Mouse (Mus musculus): ENCODE measurements around the gene Gm9833. TPM values are rescaled to one million over a fixed set of nuclear protein-coding genes. Genes with fewer than 3 reads are reported as not detected.

The Gm9833 gene
- polyA plus RNA-seq, 1 experiment from 2014 or later, result 7.1 TPM

DNA sequence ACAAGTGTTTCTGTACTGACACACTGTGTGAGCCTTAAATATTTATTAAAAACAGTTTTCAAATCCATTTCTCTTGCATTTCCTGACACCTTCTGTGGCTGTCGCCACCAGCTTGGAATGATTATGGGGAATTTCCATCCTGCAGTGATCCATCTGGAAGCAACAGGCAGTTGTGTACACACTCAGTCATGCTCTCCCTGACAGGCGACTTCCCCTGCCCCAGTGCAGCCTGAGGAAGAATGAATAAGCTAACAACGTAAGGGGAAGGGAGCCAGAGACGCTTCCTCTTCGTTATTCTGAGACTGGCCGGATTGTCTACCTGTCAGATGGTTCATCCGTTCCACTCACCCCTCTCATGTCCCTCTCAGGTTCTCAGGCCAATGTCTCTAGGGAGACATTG is 4.6 kb downstream of the Gm9833 start:
- no peak for ATAC-seq (replicated peaks)
- Histone ChIP-seq H3K27me3 (replicated peaks) (no peaks in the 10 kb centered on the region), H3K4me2 (no peak overlapping the region), H3K36me3 (replicated peaks) (no peaks in the 10 kb centered on the region), H3K4me3 (no peak overlapping the region), H3K27ac (no peak overlapping the region), H3K9ac (no peak overlapping the region), H3K9me3 (no peaks in the 10 kb centered on the region), H3K4me1 (no peaks in the 10 kb centered on the region)
- WGBS, result 74% methylated on average over 7 of the region's 7 CpGs

DNA sequence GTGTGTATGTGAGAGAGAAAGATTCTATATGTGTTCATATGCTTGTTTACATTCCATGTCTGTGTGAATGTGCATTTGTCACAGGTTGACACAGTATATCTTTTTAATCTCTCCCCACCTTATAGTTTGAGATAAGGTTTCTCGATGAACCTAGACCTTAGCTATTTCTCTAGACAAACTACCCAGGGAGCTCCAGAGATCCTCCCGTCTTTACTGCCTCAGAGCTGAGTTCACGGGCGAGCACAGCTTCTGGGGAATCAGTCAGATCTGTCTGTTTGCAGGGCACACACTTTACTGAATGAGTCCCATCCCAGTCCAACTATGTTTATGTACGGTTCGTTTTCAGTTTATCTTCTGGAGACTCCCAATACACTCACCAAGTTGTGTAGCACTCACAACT is 5.0 kb downstream of the Gm9833 start:
- H3K27me3 ChIP-seq (replicated peaks), result no peaks in the 10 kb centered on the region
- no peak overlapping the region for H3K4me3 ChIP-seq
- no peaks in the 10 kb centered on the region for H3K36me3 ChIP-seq (replicated peaks)
- no peak overlapping the region for H3K9ac ChIP-seq
- WGBS, result 89% methylated on average over 6 of the region's 6 CpGs
- no peaks in the 10 kb centered on the region for H3K9me3 ChIP-seq
- ATAC-seq (replicated peaks), result no peak
- H3K27ac ChIP-seq, result no peak overlapping the region
- H3K4me2 ChIP-seq, result no peak overlapping the region
- no peaks in the 10 kb centered on the region for H3K4me1 ChIP-seq

DNA sequence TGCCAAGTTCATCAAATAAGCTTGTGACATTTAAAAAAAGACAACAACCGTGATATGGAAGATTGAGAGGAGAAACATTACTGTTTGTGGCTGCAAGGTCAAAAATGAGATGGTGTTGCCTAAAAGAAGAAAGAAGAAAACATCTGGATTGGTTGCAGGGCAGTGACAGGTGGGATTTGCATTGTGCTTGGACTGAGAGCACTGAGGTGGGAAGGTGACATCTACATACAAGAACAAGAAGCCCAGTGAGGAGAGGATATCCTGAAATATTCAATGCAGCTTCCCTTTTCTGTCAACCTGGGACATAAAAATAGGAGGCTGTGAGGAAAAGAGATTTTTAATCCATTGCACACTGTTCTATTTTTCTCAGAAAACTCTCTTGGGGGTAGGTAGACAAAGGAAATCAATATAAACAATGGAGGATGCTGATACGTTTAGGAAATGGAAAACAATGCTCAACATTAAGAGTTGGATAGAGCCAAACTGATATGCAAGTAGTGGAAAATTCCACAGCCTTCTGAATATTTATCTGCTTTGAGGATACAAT is 7.2 kb downstream of the Gm9833 start:
- Histone ChIP-seq H3K4me1 (no peaks in the 10 kb centered on the region), H3K36me3 (replicated peaks) (no peaks in the 10 kb centered on the region), H3K27ac (no peak overlapping the region), H3K27me3 (replicated peaks) (no peaks in the 10 kb centered on the region), H3K4me2 (no peak overlapping the region), H3K9me3 (no peaks in the 10 kb centered on the region), H3K9ac (no peak overlapping the region), H3K4me3 (no peak overlapping the region)
- 81% methylated on average over 2 of the region's 2 CpGs for WGBS
- no peak for ATAC-seq (replicated peaks)

- Histone ChIP-seq H3K9ac (no peak overlapping the region), H3K27ac (no peak overlapping the region), H3K27me3 (replicated peaks) (no peaks in the 10 kb centered on the region), H3K36me3 (replicated peaks) (no peaks in the 10 kb centered on the region), H3K4me2 (no peak overlapping the region), H3K9me3 (no peaks in the 10 kb centered on the region), H3K4me1 (no peaks in the 10 kb centered on the region), H3K4me3 (no peak overlapping the region)
- no peak for ATAC-seq (replicated peaks)
- 91% methylated on average over 5 of the region's 5 CpGs for WGBS
Measured at GRCm38 (mm10) chr3:10099756-10100155, 11.8 kb downstream of the Gm9833 start.

DNA sequence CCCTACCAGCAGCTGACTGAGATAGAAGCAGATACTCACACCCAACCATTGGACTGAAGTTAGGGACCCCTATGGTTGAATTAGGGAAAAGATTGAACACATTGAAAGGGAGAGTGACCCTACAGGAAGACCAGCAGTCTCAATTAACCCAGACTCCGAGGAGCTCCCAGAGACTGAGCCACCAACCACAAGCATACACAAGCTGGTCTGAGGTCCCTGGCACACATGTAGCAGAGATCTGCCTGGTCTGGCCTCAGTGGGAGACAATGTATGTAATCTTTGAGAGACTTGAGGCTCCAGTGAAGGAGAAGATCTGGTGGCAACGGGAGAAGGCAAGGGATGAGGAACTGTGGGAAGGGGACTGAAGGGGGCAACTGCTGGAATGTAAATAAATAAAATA is 23.7 kb downstream of the Gm9833 start:
- no peaks in the 10 kb centered on the region for H3K36me3 ChIP-seq (replicated peaks)
- no peak overlapping the region for H3K9ac ChIP-seq
- H3K27ac ChIP-seq, result no peak overlapping the region
- H3K4me2 ChIP-seq, result no peak overlapping the region
- no peak overlapping the region for H3K4me3 ChIP-seq
- no peak for ATAC-seq (replicated peaks)
- WGBS, result 85% methylated on average over 2 of the region's 2 CpGs
- H3K9me3 ChIP-seq, result no peaks in the 10 kb centered on the region
- no peaks in the 10 kb centered on the region for H3K27me3 ChIP-seq (replicated peaks)
- H3K4me1 ChIP-seq, result no peaks in the 10 kb centered on the region

DNA sequence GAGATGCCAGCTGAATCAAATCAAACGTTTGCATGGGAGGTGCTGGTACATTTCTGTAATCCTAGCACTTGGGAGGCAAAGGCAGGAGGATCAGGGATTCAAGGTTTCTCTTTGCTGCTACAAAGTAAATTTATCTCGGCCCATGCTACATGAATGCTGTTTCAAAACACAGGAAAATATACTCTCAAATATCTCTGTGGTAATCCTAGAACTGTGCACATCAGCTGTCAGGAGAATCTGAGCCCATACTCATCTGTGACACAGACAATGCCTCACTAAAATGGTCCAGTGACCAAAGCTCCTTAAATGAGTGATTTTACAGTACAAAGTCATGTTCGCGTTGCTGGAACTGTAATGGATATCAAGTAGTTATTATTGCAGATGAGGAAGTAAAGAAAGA is 24.3 kb downstream of the Gm9833 start:
- H3K4me1 ChIP-seq, result no peaks in the 10 kb centered on the region
- ATAC-seq (replicated peaks), result no peak
- H3K4me2 ChIP-seq, result no peak overlapping the region
- H3K27ac ChIP-seq, result no peak overlapping the region
- no peak overlapping the region for H3K4me3 ChIP-seq
- 78% methylated on average over 4 of the region's 4 CpGs for WGBS
- H3K9me3 ChIP-seq, result no peaks in the 10 kb centered on the region
- H3K27me3 ChIP-seq (replicated peaks), result no peaks in the 10 kb centered on the region
- H3K9ac ChIP-seq, result no peak overlapping the region
- H3K36me3 ChIP-seq (replicated peaks), result no peaks in the 10 kb centered on the region

GRCm38 (mm10) chr3:10112660-10113059 is 24.8 kb downstream of the Gm9833 start:
- ATAC-seq (replicated peaks), result no peak
- Histone ChIP-seq H3K9ac (no peak overlapping the region), H3K27me3 (replicated peaks) (no peaks in the 10 kb centered on the region), H3K4me3 (no peak overlapping the region), H3K36me3 (replicated peaks) (no peaks in the 10 kb centered on the region), H3K4me1 (no peaks in the 10 kb centered on the region), H3K4me2 (no peak overlapping the region), H3K27ac (no peak overlapping the region), H3K9me3 (no peaks in the 10 kb centered on the region)
- WGBS, result 56% methylated on average over 2 of the region's 2 CpGs

GRCm38 (mm10) chr3:10116531-10116930 is 28.6 kb downstream of the Gm9833 start:
- Histone ChIP-seq H3K9me3 (no peaks in the 10 kb centered on the region), H3K4me1 (no peaks in the 10 kb centered on the region), H3K27me3 (replicated peaks) (no peaks in the 10 kb centered on the region), H3K4me3 (no peak overlapping the region), H3K4me2 (no peak overlapping the region), H3K27ac (no peak overlapping the region), H3K36me3 (replicated peaks) (no peaks in the 10 kb centered on the region), H3K9ac (no peak overlapping the region)
- no peak for ATAC-seq (replicated peaks)
- 95% methylated on average over 12 of the region's 12 CpGs for WGBS

GRCm38 (mm10) chr3:10121232-10121631 is 33.3 kb downstream of the Gm9833 start:
- H3K9ac ChIP-seq, result no peak overlapping the region
- no peak overlapping the region for H3K27ac ChIP-seq
- no peak overlapping the region for H3K4me3 ChIP-seq
- no peak for ATAC-seq (replicated peaks)
- H3K4me1 ChIP-seq, result no peaks in the 10 kb centered on the region
- 92% methylated on average over 9 of the region's 9 CpGs for WGBS
- no peaks in the 10 kb centered on the region for H3K27me3 ChIP-seq (replicated peaks)
- no peak overlapping the region for H3K4me2 ChIP-seq
- no peaks in the 10 kb centered on the region for H3K9me3 ChIP-seq
- no peaks in the 10 kb centered on the region for H3K36me3 ChIP-seq (replicated peaks)

GRCm38 (mm10) chr3:10121956-10122739 is 34.2 kb downstream of the Gm9833 start:
- Histone ChIP-seq H3K9me3 (no peaks in the 10 kb centered on the region), H3K36me3 (replicated peaks) (no peaks in the 10 kb centered on the region), H3K4me3 (no peak overlapping the region), H3K27ac (no peak overlapping the region), H3K9ac (no peak overlapping the region), H3K4me2 (no peak overlapping the region), H3K4me1 (no peaks in the 10 kb centered on the region), H3K27me3 (replicated peaks) (no peaks in the 10 kb centered on the region)
- WGBS, result 75% methylated on average over 6 of the region's 6 CpGs
- ATAC-seq (replicated peaks), result no peak

DNA sequence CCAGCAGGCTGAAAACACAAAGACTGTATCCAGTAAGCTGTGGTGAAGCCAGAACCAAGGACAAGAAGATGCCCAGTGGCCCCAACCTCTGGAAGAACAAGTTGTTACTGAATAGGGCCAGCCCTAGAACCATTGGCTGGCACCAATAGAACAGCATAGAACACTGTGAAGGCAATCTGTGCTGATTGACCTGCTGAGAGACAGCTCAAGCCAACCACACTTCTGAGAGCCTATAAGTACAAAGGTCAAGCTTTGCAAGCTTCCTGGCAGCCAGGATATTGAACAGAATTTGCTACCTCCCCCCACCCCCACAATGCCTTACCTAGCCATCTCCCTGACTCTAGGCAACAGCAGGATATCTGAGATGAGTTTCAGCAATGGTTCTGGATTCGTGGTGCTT is 35.7 kb downstream of the Gm9833 start:
- no peak overlapping the region for H3K9ac ChIP-seq
- H3K4me1 ChIP-seq, result no peaks in the 10 kb centered on the region
- no peak overlapping the region for H3K27ac ChIP-seq
- no peaks in the 10 kb centered on the region for H3K27me3 ChIP-seq (replicated peaks)
- no peaks in the 10 kb centered on the region for H3K36me3 ChIP-seq (replicated peaks)
- 90% methylated on average over 1 of the region's 1 CpGs for WGBS
- H3K4me3 ChIP-seq, result no peak overlapping the region
- H3K4me2 ChIP-seq, result no peak overlapping the region
- ATAC-seq (replicated peaks), result no peak
- no peaks in the 10 kb centered on the region for H3K9me3 ChIP-seq

DNA sequence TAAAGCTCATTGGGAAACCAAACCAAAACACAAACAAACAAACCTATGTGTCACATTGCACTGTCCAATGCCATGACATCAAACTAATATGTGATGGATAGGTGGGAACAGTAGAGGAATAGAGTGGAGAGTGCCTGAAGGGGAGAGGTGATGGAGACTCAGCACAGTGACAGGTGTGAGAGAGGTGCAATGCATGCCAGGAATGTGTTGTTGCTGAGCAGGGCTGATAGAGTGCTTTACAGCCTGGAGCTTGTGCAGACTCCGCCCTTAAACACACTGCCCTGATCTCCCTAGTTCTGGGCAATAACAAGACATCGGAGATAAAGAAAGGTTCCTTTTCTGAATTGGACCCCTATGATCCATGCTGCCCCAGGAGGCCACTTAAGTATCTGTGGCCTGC is 36.2 kb downstream of the Gm9833 start:
- no peaks in the 10 kb centered on the region for H3K4me1 ChIP-seq
- no peak for ATAC-seq (replicated peaks)
- H3K27ac ChIP-seq, result no peak overlapping the region
- H3K4me2 ChIP-seq, result no peak overlapping the region
- 98% methylated on average over 2 of the region's 2 CpGs for WGBS
- H3K27me3 ChIP-seq (replicated peaks), result no peaks in the 10 kb centered on the region
- no peak overlapping the region for H3K9ac ChIP-seq
- H3K4me3 ChIP-seq, result no peak overlapping the region
- no peaks in the 10 kb centered on the region for H3K9me3 ChIP-seq
- no peaks in the 10 kb centered on the region for H3K36me3 ChIP-seq (replicated peaks)

DNA sequence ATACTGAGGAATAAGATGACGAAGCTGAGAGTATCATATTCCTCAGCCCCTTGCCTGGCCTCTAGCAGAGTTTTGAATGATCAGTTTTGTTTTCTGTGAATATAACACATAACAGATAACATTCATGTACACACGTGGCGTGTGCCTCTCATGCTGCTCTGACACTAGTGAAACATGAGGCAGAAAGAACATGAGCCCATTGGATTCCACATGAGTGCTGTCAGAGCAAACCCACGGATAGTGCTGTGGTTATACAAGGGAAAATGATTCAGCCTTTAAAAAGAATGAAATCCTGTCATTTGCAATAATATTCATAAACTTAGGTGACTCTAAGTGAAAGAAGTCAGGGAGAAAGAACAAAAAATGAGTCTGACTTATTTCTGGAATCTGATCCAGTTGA is 37.4 kb downstream of the Gm9833 start:
- 88% methylated on average over 4 of the region's 4 CpGs for WGBS
- Histone ChIP-seq H3K9me3 (no peaks in the 10 kb centered on the region), H3K4me3 (no peak overlapping the region), H3K27me3 (replicated peaks) (no peaks in the 10 kb centered on the region), H3K4me2 (no peak overlapping the region), H3K27ac (no peak overlapping the region), H3K9ac (no peak overlapping the region), H3K36me3 (replicated peaks) (no peaks in the 10 kb centered on the region), H3K4me1 (no peaks in the 10 kb centered on the region)
- no peak for ATAC-seq (replicated peaks)
